Mouse (Mus musculus): ENCODE data around the gene Kbtbd7.
"Not testable (repeated sequence)": the region's sequence is repeated elsewhere in the genome, so short reads cannot be mapped to it uniquely, and the experiment has no call there.

Kbtbd7 gene

DNA sequence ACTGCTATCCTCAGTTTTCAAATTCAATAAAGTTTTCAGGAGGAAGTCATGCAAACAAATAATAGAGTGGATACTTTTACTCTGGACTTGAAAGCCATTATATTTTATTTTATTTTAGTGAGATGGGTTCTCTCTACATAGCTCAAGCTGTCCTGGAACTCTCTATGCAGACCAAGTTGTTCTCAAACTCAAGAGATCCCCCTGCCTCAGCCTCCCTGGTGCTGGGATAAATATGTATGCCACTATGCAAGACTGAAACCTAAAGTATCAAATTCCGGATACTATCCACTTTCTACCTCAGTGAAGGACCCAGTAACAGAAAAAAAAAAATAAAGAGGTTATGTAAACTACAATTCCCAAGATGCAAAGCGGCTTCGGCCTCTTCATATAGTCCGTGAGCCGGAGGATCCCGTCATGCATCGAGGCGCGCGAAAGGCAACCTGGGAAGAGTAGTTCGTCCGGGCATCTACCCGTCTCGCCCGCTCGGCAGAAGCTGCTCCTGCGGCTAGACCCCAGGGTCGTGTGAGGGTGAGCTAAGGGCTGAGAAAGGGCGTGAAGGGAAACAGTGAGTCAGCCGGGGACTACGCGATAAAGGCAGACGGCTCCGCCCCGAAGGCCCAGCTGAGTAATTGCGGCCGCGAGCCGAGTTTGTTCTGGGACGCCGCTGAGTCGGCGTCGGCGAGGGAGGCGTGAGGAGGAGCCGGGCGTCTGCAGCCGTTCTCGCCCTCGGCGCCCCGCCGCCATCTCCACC lies at the start of gene Kbtbd7:
Gene Kbtbd7, plus strand, starts transcription at position 533 of the 751 bp plus-strand sequence.
- peak; percentile 91 for DNase-seq (ENCODE audit: low spot score)

GRCm38 (mm10) chr14:79377041-79377440 lies 49.3 kb upstream of the Kbtbd7 start:
- DNase-seq (ENCODE audit: low spot score), result no peak

DNA sequence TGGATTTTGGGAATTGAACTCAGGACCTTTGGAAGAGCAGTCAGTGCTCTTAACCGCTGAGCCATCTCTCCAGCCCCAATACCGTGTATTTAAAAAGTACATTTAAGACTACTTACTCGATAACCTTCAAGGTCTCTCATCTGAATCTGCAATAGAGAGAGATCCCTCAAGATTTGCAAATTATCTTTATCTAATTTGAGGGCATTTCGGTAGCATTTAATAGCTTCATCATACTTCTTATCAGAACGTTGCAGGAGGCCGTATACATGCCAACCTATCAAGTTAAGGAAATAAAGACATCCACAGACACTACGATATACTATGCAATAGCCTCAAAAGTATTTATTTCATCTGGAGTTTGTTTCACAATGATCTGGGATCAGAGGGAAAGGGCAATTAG lies 43.2 kb upstream of the Kbtbd7 start:
- no peak for DNase-seq (ENCODE audit: low spot score)

DNA sequence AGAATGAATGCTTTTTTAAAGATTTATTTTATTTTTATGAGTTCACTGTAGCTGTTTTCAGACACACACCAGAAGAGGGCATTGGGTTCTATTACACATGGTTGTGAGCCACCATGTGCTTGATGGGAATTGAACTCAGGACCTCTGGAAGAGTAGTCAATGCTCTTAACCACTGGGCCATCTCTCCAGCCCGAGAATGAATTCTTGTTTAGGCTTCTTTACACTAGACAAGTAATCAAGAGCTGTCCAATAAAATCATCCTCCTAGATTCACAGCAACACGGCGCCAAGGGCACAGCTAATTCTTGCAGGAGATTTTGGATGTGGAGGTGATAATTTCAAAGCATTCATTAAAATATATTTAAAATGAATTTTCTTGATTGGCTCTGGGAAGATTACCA lies 38.0 kb upstream of the Kbtbd7 start:
- no peak for DNase-seq (ENCODE audit: low spot score)

DNA sequence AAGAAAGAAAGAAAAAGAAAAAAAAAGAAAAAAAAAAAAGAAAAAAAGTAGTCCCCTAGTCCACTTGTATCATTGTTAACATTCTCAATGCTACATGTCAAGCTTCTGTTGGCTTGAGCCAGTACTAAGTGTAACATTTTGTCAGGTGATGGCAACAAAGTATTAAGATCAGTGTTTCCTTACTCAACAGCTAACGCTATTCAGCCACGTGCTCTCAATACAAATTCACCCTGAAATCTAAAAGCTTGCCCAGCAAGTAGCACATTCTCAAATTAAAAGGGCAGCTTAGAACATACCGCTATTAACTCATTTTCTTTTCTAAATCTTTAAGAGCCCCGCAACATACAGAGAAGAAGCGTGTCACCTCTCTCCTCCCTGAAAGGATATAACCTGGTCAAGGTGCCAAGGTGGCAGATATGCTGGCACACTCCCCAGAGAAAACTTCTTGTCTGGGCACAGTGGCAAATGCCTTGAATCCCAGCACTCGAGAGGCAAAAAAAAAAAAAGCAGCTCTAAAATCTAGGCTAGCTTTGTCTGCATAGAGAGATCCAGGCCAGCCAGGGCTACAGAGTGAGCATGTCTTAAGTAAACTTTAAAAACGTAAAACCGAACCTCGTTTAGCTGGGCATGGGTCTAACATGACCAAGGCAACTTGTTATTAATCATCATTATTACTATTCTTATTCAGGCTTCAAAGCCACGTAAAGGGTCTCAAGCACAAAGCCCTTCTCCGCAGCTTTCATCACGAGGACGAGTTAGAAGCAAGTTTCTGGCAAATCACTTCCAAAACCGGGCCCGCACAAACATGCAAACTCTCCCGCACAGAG lies 36.7 kb upstream of the Kbtbd7 start:
- DNase-seq (ENCODE audit: low spot score), result peak; percentile 46

DNA sequence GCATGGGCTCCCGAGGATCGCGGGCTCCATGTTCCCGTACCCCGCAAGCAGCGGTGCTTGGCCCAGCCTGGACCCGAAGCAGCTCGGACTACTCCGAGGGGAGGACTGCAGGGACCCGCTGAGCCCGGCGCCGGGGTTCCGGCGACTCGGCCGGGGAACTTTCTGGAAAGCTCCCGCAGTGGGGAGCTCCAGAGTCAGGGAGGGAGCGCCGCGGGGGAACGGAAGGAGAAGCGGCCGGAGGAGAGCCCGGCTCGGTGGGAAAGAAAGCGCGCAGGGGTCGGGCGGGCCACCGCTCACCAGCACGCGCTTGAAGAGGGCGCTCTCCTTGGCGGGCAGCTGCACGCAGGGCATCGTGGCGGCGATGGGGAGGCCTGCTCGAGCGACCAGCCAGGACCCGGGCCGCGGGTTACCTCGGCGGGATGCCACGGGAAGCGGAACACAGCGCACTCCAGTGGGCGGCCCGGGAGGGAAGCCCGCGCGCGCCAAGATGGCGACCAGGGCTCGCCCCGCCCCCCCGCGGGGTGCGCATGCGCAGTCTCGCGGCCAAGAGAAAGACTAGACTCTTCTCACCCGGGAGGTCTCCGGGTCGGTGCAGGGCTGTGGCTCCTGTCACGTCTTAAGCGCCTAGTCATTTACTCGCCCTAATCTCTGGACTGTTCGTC lies 35.9 kb upstream of the Kbtbd7 start, which contains the start of gene Naa16:
Gene Naa16, minus strand, starts transcription at position 514 of the 662 bp plus-strand sequence.
- peak; percentile 98 for DNase-seq (ENCODE audit: low spot score)

- no peak for DNase-seq (ENCODE audit: low spot score)
Measured at GRCm38 (mm10) chr14:79393289-79393688, 33.0 kb upstream of the Kbtbd7 start.

DNA sequence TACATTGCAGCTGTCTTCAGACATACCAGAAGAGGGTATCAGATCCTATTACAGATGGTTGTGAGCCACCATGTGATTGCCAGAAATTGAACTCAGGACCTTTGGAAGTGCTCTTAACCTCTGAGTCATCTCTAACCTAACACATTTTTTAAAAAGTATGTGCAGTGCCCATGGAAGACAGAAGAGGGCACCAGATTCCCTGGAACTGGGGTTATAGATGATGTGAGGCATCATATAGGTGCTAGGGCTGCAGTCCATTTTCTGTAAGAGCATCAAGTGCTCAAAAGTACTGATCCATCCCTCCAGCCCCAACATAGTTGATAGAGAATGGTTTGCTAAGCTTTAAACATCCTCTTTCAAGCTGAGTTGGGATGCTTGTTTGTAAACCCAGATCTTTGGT lies 31.7 kb upstream of the Kbtbd7 start:
- no peak for DNase-seq (ENCODE audit: low spot score)

DNA sequence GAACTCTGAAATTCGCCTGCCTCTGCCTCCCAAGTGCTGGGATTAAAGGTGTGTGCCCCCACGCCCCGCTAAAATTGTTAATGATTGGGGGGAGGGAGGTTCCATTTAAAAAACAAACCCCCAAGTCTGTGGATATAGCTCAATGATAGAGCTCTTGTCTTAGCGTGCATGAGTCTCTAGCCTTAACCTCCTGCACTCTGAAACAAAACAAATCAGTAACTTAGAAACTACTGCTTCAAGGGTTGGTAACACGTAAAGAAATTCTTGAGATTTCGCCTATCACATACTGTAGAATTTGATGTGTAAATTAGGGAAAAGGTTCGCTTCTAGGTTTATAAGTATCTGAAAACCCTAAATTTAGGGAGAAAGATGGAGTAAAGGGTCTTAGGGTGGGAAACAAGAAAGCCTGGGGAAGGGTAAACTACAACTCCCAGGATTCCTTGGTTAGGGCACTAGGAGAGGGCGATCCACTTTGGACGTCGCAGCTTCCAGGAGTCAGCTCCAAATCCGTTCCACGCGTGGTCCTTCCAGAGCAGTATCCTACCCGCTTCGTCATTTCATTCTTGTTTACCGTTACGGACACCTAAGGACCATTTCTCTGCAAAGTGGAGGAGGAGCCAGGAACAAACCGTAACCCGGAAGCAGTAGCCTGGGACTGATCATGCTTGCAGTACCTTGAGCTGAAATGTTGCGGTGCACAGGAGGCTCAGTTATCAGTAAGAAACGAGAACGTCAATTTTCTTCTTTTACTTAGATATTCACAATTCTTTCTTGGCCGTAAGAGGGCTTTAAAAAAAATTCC lies 28.8 kb upstream of the Kbtbd7 start, which contains the start of gene Mtrf1:
Gene Mtrf1, plus strand, starts transcription at position 452 of the 802 bp plus-strand sequence.
- DNase-seq (ENCODE audit: low spot score), result peak; percentile 65

- no peak for DNase-seq (ENCODE audit: low spot score)
Measured at GRCm38 (mm10) chr14:79407641-79408040, 18.7 kb upstream of the Kbtbd7 start.

DNA sequence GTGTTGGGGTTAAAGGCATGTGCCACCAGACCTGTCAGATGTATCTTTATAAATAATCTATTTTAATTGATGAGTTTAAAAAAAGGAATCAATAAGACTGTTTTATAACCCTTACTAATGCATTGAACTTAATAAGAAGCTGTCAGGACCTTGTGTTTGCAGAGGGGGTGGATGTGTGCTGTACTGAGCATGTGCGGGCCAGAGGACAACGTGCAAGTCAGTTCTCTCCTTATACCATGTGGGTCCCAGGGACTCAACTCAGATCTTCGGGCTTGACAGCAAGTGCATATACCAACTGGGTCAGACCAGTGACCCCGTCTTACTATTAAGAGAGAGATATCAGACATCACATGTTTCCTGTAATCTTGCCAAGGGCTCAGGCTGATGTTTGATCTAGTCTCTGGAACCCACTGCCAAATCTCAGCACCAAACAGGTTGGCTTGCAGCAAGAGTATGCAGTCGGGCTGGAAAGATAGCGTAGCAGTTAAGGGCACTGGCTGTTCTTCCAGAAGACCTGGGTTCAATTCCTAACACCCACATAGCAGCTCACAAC lies 17.0 kb upstream of the Kbtbd7 start:
- no peak for DNase-seq (ENCODE audit: low spot score)

- no peak for DNase-seq (ENCODE audit: low spot score)
Measured at GRCm38 (mm10) chr14:79410662-79411061, 15.6 kb upstream of the Kbtbd7 start.

GRCm38 (mm10) chr14:79413121-79413520 lies 13.2 kb upstream of the Kbtbd7 start:
- no peak for DNase-seq (ENCODE audit: low spot score)

- peak; percentile 48 for DNase-seq (ENCODE audit: low spot score)
Measured at GRCm38 (mm10) chr14:79420083-79420685, 6.1 kb upstream of the Kbtbd7 start.

- DNase-seq (ENCODE audit: low spot score), result not testable (repeated sequence)
Measured at GRCm38 (mm10) chr14:79426730-79427365, 537 bp downstream of the Kbtbd7 start.

DNA sequence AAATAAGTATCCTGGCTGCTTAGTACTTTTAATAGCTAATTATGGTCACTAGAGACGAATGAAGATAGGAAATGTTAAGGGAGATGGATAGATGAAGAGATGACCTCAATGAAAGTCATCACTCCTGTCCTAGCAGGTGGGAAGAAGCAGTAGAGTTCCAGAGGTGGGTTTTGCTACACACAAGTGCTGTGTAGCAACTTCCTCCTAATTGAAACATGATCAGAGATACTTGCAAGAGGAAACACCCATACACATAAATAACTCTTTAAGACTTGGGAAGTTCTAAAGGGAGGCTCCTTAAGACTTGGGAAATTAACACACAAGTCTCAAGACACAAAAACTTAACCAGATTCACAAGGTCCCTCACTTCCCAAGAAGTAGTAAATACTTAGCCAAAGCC lies 7.8 kb downstream of the Kbtbd7 start:
- DNase-seq (ENCODE audit: low spot score), result no peak

- no peak for DNase-seq (ENCODE audit: low spot score)
Measured at GRCm38 (mm10) chr14:79440655-79441054, 14.3 kb downstream of the Kbtbd7 start.

DNA sequence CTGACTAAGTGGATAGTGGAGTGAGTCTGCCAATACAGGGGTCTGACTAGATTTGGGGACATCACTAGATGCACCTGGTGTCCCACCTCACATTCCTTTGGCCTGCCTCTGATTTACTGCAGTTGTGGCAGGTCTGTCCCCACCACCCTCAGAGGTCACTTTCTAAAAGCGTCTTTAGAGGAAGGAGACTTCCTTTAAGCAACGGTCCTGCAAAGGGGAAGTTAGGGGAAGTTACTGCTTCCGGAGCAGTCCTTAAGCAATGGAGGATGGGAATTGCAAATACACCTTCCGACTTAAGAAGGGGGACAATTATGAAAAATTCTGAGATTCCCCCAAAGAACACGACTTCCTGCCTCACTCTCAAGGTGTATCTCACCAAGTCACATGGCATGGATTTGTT lies 15.1 kb downstream of the Kbtbd7 start:
- DNase-seq (ENCODE audit: low spot score), result no peak

DNA sequence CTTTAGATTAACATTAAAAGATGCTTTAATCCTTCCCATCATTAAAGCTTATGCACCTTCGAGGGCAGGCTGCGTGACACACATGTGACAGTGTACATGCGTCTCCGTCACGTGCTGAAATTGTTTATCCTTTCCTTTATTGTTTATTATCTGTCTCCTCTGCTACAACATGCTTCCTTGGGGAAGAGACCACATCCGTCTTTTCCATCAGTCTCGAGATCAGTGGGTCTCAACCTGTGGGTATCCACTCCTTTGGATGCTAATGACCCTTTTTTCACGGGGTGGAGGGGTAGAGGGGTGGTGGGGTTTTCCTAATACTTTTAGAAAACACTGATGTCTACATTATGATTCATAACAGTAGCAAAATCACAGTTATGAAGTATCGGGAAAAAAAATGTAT lies 18.3 kb downstream of the Kbtbd7 start:
- DNase-seq (ENCODE audit: low spot score), result no peak

- DNase-seq (ENCODE audit: low spot score), result no peak
Measured at GRCm38 (mm10) chr14:79445055-79445620, 18.8 kb downstream of the Kbtbd7 start.
